Mouse (Mus musculus) bone marrow, adult 2 months (tissue): ENCODE results near the gene Gm10306. TPM values are rescaled to one million over a fixed set of nuclear protein-coding genes. Genes with fewer than 3 reads are reported as not detected.

Source experiments
- H3K27ac ChIP-seq: fragments of 200-500 bp; 2 replicates; pipeline ENCODE4 v1.5.1; 2012; ENCODE audit warnings: low read depth, mild to moderate bottlenecking, control low read depth, inconsistent platforms, low read length; ENCODE audit not compliant: control insufficient read depth, poor library complexity, insufficient read depth
- H3K4me1 ChIP-seq: fragments of 200-500 bp; 2 replicates; pipeline ENCODE4 v1.6.1; 2011; ENCODE audit warnings: low read length; ENCODE audit not compliant: control insufficient read depth, insufficient read depth
- H3K4me3 ChIP-seq: fragments of 200-500 bp; replicated peaks from 2 replicates; pipeline ENCODE3; 2011; ENCODE audit warnings: mild to moderate bottlenecking, low read depth, low read length, control low read depth; ENCODE audit not compliant: control insufficient read depth
- CTCF ChIP-seq: fragments of 200-500 bp; IDR thresholded peaks from 2 replicates; pipeline ENCODE4 v1.5.1; 2011; ENCODE audit warnings: low read length, control low read depth; ENCODE audit not compliant: control insufficient read depth, insufficient read depth
- POLR2A ChIP-seq: fragments of 200-500 bp; IDR thresholded peaks from 2 replicates; pipeline ENCODE4 v1.6.1; 2011; ENCODE audit warnings: low read depth, mild to moderate bottlenecking, control low read depth, low read length, borderline replicate concordance; ENCODE audit not compliant: control insufficient read depth
- WGBS: fragments of 180-500 bp; shearing (Covaris S2); methylation state at CpG from one replicate; pipeline ENCODE4 v1.1.7; 2018; 5-methylcytosine and 5-hydroxymethylcytosine counted together
- polyA plus RNA-seq: library from polyadenylated mRNA; stranded (reverse); fragments of >200 nt; gene quantifications from 2 replicates; pipeline ENCODE4 v1.2.4, GENCODE M21; 2011; ENCODE audit warnings: low replicate concordance; ENCODE audit not compliant: missing spikeins, insufficient read depth, insufficient read length

Gm10306 gene
- polyA plus RNA-seq, 1 experiment = not detected

GRCm38 (mm10) chr4:94554955-94555494 lies 1.3 kb upstream of the Gm10306 start:
- Histone ChIP-seq H3K27ac (no peak overlapping the region), H3K4me1 (peaks cover 1% of the 10 kb centered on the region; the same call in 1 of the 2 replicates), H3K4me3 (no peak overlapping the region)
- 71% methylated on average over 5 of the region's 5 CpGs for WGBS
- TF ChIP-seq CTCF = no peak

DNA sequence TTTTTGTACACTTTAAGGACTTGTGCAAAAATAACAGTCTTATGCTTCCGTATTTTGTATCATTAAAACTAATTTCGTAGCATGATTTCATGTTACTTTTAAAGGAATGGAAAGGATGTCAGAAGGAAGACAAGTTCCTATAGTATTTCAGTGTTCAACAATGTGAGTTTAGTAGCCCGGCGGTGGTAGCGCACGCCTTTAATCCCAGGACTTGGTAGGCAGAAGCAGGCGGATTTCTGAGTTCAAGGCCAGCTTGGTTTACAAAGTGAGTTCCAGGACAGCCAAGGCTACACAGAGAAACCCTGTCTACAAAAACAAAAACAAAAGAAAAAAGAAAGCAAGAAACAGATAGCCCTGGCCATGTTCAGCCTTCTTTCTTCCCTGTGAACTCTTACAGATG lies 799 bp downstream of the Gm10306 start:
- TF ChIP-seq POLR2A (no peak), CTCF (no peak)
- H3K4me1 ChIP-seq = peaks cover 1% of the 10 kb centered on the region; the same call in 1 of the 2 replicates
- H3K27ac ChIP-seq = no peak overlapping the region
- 78% methylated on average over 7 of the region's 7 CpGs for WGBS
- H3K4me3 ChIP-seq = no peak overlapping the region

DNA sequence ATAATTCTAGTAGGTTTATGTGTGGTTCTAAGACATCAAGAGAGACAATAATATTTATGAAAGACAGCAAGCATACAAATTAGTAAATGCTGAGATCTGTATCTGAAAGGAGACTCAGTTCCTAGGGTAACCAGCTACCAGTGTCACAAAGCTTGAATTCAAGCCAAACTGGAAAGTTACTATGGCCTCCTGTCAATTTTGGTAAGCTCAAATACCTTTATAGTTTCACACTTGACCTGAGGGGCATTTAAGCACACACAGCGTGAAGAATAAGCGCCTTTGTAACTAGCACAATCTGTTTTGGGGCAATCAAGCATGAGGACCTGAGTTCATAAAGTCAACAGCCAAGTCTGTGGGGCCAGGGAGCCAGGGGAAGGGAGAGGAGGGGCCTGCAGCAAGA lies 2.9 kb downstream of the Gm10306 start:
- TF ChIP-seq POLR2A = no peak
- H3K4me1 ChIP-seq = peaks cover 1% of the 10 kb centered on the region; the same call in 1 of the 2 replicates
- WGBS = 77% methylated on average over 2 of the region's 2 CpGs
- no peak overlapping the region for H3K27ac ChIP-seq
- H3K4me3 ChIP-seq = no peak overlapping the region

DNA sequence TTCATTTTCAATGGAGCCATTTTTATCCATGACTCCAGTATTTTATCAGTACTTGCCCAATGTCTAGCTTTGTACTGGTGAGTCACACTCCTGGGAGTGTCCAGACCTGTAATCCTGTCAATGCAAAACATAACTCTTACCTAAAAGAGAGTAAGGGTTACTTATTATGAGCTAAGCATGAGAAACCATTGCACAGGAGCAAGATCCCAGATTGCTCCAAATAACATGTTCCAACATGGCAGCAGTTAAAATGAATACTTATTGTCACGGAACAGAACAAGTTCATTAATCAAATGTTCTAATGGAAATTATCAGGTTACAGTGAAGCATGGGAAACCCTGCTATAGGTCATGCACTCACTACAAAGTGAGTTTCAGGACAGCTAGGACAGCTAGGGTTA lies 4.0 kb downstream of the Gm10306 start:
- H3K4me3 ChIP-seq = no peak overlapping the region
- TF ChIP-seq POLR2A (no peak), CTCF (no peak)
- 74% methylated on average over 1 of the region's 1 CpGs for WGBS
- no peak overlapping the region for H3K27ac ChIP-seq
- H3K4me1 ChIP-seq = no peaks in the 10 kb centered on the region

DNA sequence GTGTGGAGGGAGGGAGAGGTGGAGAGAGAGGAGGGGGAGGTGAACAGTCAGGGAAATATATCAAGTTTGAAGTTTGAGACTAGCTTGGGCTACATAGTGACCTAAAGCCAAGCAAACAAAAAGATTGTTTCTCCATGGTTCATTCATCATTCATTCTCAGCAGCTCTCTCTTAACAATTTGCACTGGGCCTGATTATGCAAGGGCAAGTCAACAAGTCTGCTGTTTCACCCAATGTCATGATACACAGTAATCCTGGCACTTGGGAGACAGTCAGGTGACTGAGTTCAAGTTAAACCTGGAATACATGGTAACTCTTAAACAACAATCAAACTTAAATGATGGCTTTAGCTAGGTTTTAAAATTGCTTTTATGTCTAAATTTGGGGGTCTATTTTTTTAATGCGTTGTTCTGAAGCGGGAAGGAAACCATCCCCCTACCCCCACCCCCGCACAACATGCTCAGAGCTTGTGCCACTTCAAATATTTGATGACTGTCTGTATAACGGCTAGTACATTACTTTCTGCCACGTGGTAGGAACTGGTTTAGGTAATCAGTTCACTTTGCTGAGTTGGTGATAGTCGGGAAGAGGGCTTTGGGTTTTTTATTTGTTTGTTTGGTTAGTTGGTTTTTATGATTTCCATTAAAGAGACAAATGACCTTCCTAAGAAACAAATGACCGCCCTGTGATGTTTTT lies 5.8 kb downstream of the Gm10306 start:
- TF ChIP-seq POLR2A = no peak
- TF ChIP-seq CTCF = no peak
- Histone ChIP-seq H3K4me1 (no peaks in the 10 kb centered on the region), H3K27ac (no peak overlapping the region), H3K4me3 (no peak overlapping the region)
- 74% methylated on average over 7 of the region's 7 CpGs for WGBS

DNA sequence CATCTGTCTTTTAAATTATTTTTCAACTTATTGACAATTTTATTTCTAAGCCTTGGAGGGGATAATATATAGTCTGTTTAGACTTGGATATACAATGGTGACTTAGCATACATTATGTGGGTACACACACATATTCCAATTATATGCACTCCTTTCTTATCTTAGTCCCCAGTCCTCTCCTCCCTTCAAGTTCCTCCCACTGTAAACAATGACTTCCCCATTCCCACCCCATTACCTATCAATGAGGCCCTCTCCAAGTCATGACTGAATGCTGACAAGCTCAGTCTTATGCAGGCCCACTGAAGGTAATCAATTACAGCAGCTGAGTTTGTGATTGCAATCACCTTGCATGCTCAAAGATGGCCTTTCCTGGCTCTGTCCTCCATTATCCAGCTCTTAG lies 8.0 kb downstream of the Gm10306 start:
- Histone ChIP-seq H3K4me1 (no peaks in the 10 kb centered on the region), H3K4me3 (no peak overlapping the region), H3K27ac (no peak overlapping the region)
- TF ChIP-seq POLR2A (no peak), CTCF (no peak)

DNA sequence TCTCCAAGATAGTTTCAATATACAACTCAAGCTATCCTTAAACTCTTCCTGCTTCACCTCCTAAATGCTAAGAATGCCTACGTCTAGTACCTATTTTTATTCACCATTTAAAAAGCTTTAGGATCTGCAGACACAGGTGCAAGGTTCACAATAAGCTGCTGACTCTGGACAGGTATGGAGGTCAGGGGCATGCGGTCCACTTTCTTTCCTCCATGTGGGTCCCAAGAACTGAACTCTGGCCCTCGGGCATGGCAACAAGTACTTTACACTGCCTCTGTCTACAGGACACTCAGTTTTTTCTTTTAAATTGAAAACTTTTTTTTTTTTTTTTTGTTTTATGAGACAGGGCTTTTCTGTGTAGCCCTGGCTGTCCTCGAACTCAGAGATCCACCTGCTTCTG lies 16.3 kb downstream of the Gm10306 start:
- Histone ChIP-seq H3K27ac (no peak overlapping the region), H3K4me1 (no peaks in the 10 kb centered on the region), H3K4me3 (no peak overlapping the region)
- TF ChIP-seq CTCF (no peak), POLR2A (no peak)
- 89% methylated on average over 4 of the region's 4 CpGs for WGBS

GRCm38 (mm10) chr4:94591765-94592381 lies 35.5 kb downstream of the Gm10306 start:
- H3K4me3 ChIP-seq = no peak overlapping the region
- WGBS = 68% methylated on average over 4 of the region's 4 CpGs
- no peak overlapping the region for H3K27ac ChIP-seq
- TF ChIP-seq CTCF (no peak), POLR2A (no peak)
- no peaks in the 10 kb centered on the region for H3K4me1 ChIP-seq
